Mouse (Mus musculus) lung, embryonic 14.5 days (tissue): ENCODE results near the gene 4933416C03Rik. TPM values are rescaled to one million over a fixed set of nuclear protein-coding genes. Genes with fewer than 3 reads are reported as not detected.

ENCODE experiments used
- ATAC-seq: fragments of 200-750 bp; cut with Nextera tagmentation; 2 replicates; pipeline ENCODE4 v1.8.0; 2017; ENCODE audit warnings: mild to moderate bottlenecking, moderate TSS enrichment, moderate library complexity; ENCODE audit not compliant: insufficient read depth
- DNase-seq: peaks from one replicate; pipeline ENCODE4 v3.0.0-alpha.2; 2015
- H3K27ac ChIP-seq: fragments of 300-500 bp; sonication (generic); 2 replicates; pipeline ENCODE4 v1.5.1; 2014; ENCODE audit warnings: low read depth, mild to moderate bottlenecking, moderate library complexity
- H3K27me3 ChIP-seq: fragments of 300-500 bp; sonication (generic); 2 replicates; pipeline ENCODE4 v1.6.1; 2014; ENCODE audit warnings: low read length, control low read depth; ENCODE audit not compliant: insufficient read depth
- H3K36me3 ChIP-seq: fragments of 300-500 bp; sonication (generic); 2 replicates; pipeline ENCODE4 v1.6.1; 2014; ENCODE audit warnings: control low read depth; ENCODE audit not compliant: insufficient read depth
- H3K4me1 ChIP-seq: fragments of 300-500 bp; sonication (generic); 2 replicates; pipeline ENCODE4 v1.6.1; 2014; ENCODE audit warnings: antibody characterized with exemption, control low read depth; ENCODE audit not compliant: insufficient read depth
- H3K4me2 ChIP-seq: fragments of 300-500 bp; sonication (generic); 2 replicates; pipeline ENCODE4 v1.6.1; 2014; ENCODE audit warnings: mild to moderate bottlenecking
- H3K4me3 ChIP-seq: fragments of 300-500 bp; sonication (generic); 2 replicates; pipeline ENCODE4 v1.5.1; 2014; ENCODE audit warnings: low read depth, low read length
- H3K9ac ChIP-seq: fragments of 300-500 bp; sonication (generic); 2 replicates; pipeline ENCODE4 v1.6.1; 2014
- H3K9me3 ChIP-seq: fragments of 300-500 bp; sonication (generic); 2 replicates; pipeline ENCODE4 v1.6.1; 2016; ENCODE audit warnings: low read depth, low read length, control low read depth
- CTCF ChIP-seq: IDR thresholded peaks from 2 replicates; pipeline ENCODE4 v1.5.1; 2016; ENCODE audit warnings: antibody characterized with exemption, low read depth
- whole genome bisulfite sequencing: fragments of 180-500 bp; shearing (Covaris S2); extraction: QIAGEN DNeasy Blood & Tissue Kit; methylation state at CpG from one replicate; pipeline ENCODE4 v1.1.7; 2014; 5-methylcytosine and 5-hydroxymethylcytosine counted together
- polyA plus RNA-seq: library from polyadenylated mRNA; unstranded; fragments of >200 nt; fragmentation: Nextera tagmentation; extraction: Ambion mirVana; gene quantifications from 2 replicates; pipeline ENCODE4 v1.2.1, GENCODE M21; 2014

Gene 4933416C03Rik
- polyA plus RNA-seq, 1 experiment from 2014 or later: not detected

GRCm38 (mm10) chr10:116132233-116132632 is 18.5 kb upstream of the 4933416C03Rik start:
- Histone ChIP-seq H3K4me2 (no peak overlapping the region), H3K9ac (no peak overlapping the region), H3K9me3 (no peaks in the 10 kb centered on the region), H3K27ac (no peak overlapping the region), H3K4me3 (no peak overlapping the region), H3K4me1 (no peaks in the 10 kb centered on the region), H3K27me3 (no peaks in the 10 kb centered on the region), H3K36me3 (no peaks in the 10 kb centered on the region)
- no peak for TF ChIP-seq CTCF
- no peak for DNase-seq
- no peak for ATAC-seq
- WGBS: 71% methylated on average over 4 of the region's 4 CpGs

DNA sequence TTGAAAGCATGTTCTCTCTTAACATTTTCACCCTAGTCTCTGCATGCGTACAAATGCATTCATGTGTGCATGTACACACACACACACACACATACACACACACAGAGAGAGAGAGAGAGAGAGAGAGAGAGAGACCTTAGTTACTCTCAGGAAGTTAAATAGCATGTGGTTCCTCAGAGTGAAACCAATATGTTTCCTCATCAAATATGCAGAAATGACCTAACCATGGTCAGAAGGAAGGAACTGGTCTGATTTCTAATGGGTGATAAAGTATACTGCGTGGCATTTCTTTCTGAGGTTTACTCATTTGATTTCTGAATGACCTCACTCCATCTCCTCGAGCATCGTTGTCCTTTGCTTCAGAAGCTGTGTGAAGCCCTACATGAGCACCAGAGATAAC is 17.5 kb upstream of the 4933416C03Rik start:
- no peak overlapping the region for H3K4me3 ChIP-seq
- no peak overlapping the region for H3K9ac ChIP-seq
- no peaks in the 10 kb centered on the region for H3K27me3 ChIP-seq
- H3K27ac ChIP-seq: no peak overlapping the region
- H3K9me3 ChIP-seq: no peaks in the 10 kb centered on the region
- 68% methylated on average over 4 of the region's 4 CpGs for WGBS
- DNase-seq: no peak
- H3K4me1 ChIP-seq: no peaks in the 10 kb centered on the region
- H3K36me3 ChIP-seq: no peaks in the 10 kb centered on the region
- no peak overlapping the region for H3K4me2 ChIP-seq
- TF ChIP-seq CTCF: no peak
- ATAC-seq: no peak

DNA sequence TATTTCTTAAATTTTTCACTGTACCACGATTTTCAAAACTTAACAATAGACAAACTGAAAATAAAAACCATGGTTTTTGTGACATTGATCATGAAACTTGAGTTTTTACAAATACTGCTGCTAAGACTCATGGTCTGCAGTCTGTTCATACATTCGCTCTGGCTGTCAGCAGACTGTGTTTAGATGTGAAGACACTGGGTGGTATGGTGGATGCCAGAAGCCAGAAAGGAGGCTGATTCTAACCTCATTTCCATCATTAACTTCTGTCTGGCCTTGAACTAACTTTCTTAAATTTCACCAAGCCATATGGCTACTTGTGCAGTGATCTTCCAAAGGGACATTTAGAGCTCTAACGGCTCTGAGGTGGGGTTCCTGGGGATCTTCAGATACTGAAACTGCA is 16.7 kb upstream of the 4933416C03Rik start:
- H3K9ac ChIP-seq: no peak overlapping the region
- DNase-seq (no peak), ATAC-seq (no peak)
- H3K4me1 ChIP-seq: no peaks in the 10 kb centered on the region
- no peak overlapping the region for H3K4me3 ChIP-seq
- no peak overlapping the region for H3K27ac ChIP-seq
- H3K9me3 ChIP-seq: no peaks in the 10 kb centered on the region
- H3K4me2 ChIP-seq: no peak overlapping the region
- no peaks in the 10 kb centered on the region for H3K27me3 ChIP-seq
- WGBS: 67% methylated on average over 3 of the region's 3 CpGs
- no peak for TF ChIP-seq CTCF
- H3K36me3 ChIP-seq: no peaks in the 10 kb centered on the region

GRCm38 (mm10) chr10:116125364-116125763 is 11.6 kb upstream of the 4933416C03Rik start:
- no peaks in the 10 kb centered on the region for H3K36me3 ChIP-seq
- TF ChIP-seq CTCF: no peak
- no peak overlapping the region for H3K9ac ChIP-seq
- H3K4me3 ChIP-seq: no peak overlapping the region
- DNase-seq: no peak
- ATAC-seq: no peak
- H3K27ac ChIP-seq: no peak overlapping the region
- no peaks in the 10 kb centered on the region for H3K9me3 ChIP-seq
- H3K27me3 ChIP-seq: no peaks in the 10 kb centered on the region
- 57% methylated on average over 5 of the region's 5 CpGs for WGBS
- no peaks in the 10 kb centered on the region for H3K4me1 ChIP-seq
- no peak overlapping the region for H3K4me2 ChIP-seq

DNA sequence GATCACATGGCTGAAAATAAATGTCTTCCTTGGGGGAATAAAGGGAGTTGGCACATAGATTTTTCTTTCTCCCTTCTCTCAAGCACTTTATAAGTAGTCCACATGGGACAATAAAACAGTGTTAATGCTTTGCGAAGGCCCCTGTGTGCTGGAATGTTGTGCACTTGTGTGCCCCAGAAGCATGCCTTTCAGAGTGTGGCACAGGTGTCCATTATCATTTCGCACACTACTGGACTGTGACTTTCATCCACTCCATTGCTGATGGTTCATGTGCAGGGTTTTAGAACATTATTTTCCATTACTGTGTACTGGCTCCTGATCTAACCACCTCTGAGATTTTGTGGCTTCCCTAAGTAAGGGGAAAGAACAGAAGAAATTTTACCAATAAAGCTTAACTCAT is 10.1 kb upstream of the 4933416C03Rik start:
- H3K4me3 ChIP-seq: no peak overlapping the region
- ATAC-seq (no peak), DNase-seq (no peak)
- H3K4me2 ChIP-seq: no peak overlapping the region
- H3K27me3 ChIP-seq: no peaks in the 10 kb centered on the region
- H3K4me1 ChIP-seq: no peaks in the 10 kb centered on the region
- no peak overlapping the region for H3K9ac ChIP-seq
- 84% methylated on average over 2 of the region's 2 CpGs for WGBS
- no peaks in the 10 kb centered on the region for H3K9me3 ChIP-seq
- H3K36me3 ChIP-seq: no peaks in the 10 kb centered on the region
- H3K27ac ChIP-seq: no peak overlapping the region
- TF ChIP-seq CTCF: no peak

DNA sequence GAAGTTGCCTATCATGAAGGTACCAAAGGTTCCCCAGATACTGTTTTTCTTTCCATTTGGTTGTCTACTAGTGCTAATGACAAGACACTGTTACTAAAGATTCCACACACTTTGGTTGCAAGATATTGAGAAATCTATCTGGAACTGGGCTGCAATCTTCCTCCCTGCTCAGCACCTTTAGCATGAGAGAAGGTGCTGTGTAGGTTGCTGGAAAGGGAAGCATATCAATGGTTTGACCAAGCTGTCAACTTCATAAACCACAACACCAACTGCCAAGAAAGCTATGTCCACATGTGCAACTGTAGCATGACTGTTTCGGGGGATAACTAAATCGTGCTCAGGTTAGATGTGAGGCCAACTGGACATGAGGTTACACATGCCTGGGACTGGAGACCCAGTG is 7.7 kb upstream of the 4933416C03Rik start:
- H3K36me3 ChIP-seq: no peaks in the 10 kb centered on the region
- no peak for TF ChIP-seq CTCF
- H3K27me3 ChIP-seq: no peaks in the 10 kb centered on the region
- no peak overlapping the region for H3K27ac ChIP-seq
- H3K4me2 ChIP-seq: no peak overlapping the region
- WGBS: 81% methylated on average over 2 of the region's 2 CpGs
- DNase-seq (no peak), ATAC-seq (no peak)
- H3K4me3 ChIP-seq: no peak overlapping the region
- H3K4me1 ChIP-seq: no peaks in the 10 kb centered on the region
- H3K9me3 ChIP-seq: no peaks in the 10 kb centered on the region
- H3K9ac ChIP-seq: no peak overlapping the region

DNA sequence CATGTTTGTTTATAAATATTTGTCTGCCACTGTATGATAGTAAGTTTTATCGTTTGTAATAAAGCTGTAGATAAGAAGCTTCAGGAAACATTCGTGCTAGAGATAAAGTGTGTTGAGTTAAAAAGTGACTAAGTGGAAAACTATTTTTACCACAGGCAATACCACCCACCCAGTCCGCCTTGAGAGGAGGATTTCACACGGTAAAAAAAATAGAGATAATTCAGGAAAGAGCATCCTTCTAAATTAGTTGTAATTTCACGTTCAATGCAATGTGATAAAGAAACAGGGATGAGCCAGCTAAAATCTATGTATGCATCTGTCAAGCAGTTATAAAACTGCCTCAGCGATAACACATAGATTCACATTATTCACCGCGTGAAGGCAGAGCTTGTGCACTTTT is 3.3 kb upstream of the 4933416C03Rik start:
- Histone ChIP-seq H3K4me1 (no peaks in the 10 kb centered on the region), H3K9me3 (no peaks in the 10 kb centered on the region), H3K36me3 (no peaks in the 10 kb centered on the region), H3K4me2 (no peak overlapping the region), H3K9ac (no peak overlapping the region), H3K27ac (no peak overlapping the region), H3K4me3 (no peak overlapping the region), H3K27me3 (no peaks in the 10 kb centered on the region)
- WGBS: 57% methylated on average over 8 of the region's 8 CpGs
- TF ChIP-seq CTCF: no peak
- ATAC-seq (no peak), DNase-seq (no peak)
